Mouse (Mus musculus) heart, adult 2 months (tissue): ENCODE measurements around the gene Corin.

Experiments
- CTCF ChIP-seq: fragments of 200-600 bp; IDR thresholded peaks from 2 replicates; pipeline ENCODE4 v1.8.1; 2022; ENCODE audit warnings: antibody characterized with exemption, mild to moderate bottlenecking, moderate library complexity
- EP300 ChIP-seq: fragments of 200-500 bp; IDR thresholded peaks from 2 replicates; pipeline ENCODE4 v1.6.1; 2011; ENCODE audit warnings: low read depth, low read length, control low read depth; ENCODE audit not compliant: insufficient read depth

DNA sequence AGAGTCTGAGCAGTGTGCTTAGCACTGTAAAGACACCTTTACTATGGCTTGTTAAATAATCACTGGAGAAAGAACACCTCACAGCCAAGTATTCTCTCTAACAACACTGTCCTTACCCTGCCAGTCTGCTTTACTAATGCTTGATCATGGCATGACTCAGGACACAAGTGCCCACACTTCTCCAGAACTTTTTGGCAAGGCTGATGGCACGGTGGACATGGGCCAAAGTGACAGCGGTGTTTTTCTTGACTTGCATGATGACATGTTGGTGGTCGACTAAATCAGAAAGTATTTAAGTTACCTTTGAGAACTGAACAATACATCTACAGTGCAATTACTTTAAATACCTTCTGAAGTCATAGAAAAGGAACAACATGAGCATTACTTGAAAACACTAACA lies 24.6 kb upstream of the Corin start:
- TF ChIP-seq CTCF (no peak), EP300 (no peak)
